Mouse (Mus musculus) adrenal gland, adult (tissue): Measurements from ENCODE around the gene Gid4.
"Not testable (repeated sequence)": the region's sequence is repeated elsewhere in the genome, so short reads cannot be mapped to it uniquely, and the experiment has no call there.

Experiments
- DNase-seq, 2 experiments: peaks; one replicate each; pipeline ENCODE4 v3.0.0; 2022 to 2023; ENCODE audit warnings: low spot score in 1 of 2; ENCODE audit not compliant: inconsistent age in 2 of 2

Gid4 gene

DNA sequence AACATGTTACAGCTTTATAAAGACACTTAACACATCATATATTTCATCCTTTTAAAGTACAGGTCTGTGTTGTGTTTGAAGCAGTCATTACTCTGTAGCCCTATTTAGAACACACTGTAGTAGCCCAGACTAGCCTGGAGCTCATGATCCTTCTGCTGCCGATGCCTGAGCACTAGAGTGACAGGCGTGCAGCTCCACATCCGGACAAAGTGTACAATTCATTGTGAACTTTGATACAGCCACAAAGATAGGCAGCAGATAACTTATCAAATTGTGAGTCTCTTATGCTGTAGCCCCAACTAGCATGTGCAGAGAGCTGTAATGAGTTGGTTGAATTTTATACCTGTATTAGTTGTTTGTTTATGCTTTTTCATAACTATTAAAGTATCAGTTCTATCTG, 10.7 kb downstream of the Gid4 start:
- DNase-seq = no peak

DNA sequence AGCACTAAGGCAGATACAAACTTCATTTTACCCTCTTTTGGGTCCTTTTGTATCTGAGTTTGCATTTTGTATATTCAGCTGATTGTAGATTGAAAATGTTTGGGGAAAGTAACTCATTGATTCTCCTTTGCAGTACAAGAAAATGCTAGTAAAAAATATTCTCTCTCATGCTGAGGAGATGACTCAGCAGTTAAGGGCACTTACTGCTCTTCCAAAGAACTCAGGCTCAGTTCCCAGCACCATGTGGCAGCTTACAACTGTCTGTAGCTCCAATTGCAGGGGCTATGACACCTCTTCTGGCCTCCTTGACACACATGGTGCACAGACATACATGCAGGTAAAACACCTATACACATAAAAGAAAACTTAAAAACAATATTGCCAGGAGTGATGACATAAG, 16.6 kb downstream of the Gid4 start:
- DNase-seq = no peak

DNA sequence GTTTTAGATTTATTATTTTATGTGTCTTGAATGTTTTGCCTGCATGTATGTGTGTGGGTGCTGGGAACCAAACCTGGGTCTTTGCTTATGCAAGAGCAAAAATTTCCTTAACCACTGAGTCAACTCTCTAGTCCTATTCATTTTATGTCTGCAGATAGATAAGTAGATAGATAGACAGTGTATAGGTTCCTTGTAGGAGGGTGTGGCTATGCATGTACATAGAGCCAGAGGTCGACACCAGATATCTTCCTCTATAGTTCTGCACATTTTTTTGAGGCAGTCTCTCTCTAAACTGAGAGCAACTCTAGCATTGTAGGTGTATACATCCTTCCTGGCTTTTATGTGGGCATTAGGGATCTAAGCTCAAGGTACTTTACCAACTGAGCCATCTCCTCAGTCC, 18.2 kb downstream of the Gid4 start:
- DNase-seq = no peak

DNA sequence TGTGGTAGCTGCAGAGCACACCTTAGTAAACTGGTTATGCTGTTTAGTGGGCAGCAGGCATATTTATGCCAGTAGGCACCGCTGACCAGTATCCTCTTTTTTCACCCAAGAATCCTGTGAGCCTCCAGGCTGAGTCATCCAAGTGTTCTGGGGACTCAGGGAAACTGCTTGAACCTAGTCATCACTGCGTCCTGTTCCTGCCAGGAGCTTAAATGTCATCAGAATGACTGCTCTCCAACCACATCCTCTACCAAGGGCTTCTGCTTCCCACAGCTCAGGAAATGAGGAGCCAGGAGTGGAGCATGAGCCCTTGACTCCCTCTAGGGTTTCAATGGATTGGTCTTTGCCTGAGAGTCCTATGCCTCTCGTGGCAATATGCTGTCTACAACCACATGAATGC, 19.7 kb downstream of the Gid4 start:
- DNase-seq = peak; percentile 73 to 76

DNA sequence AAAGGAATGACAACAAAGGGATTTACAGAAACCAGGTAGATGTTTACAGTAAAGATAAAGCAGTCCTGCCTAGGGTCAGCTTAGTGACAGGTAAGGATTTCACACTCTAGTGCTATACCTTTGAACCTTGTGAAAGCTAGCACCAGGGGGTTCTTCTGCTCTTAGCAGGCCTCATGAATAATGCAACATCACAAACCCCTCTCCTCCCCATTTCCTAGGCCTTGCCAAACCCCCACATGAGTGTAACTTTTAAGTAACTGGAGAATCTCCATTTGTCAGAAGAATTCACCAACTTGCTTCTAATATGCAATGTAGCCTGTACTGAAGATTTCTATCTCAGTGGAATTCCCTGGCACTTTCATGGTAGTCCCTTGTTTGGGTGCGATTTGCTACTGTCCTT, 22.7 kb downstream of the Gid4 start:
- DNase-seq = not testable (repeated sequence)

DNA sequence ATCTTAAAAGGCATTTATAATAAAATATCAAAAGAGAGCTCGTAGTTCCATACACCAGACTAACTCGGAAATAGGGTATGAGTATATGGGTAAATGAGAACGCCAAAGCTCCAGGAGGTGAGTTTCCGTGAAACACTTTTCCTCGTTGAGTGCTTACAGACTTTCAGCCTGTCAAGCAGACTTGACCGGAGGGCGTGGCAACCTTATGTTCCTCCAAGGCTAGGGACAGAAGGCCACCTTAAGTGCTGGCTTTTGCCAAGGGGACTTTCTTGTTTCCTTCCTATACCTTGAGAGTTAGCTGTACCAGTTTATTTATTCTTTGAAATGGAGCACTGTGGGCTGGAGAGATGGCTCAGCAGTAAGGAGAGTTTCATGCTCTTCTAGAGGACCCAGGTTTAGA, 23.2 kb downstream of the Gid4 start:
- no peak for DNase-seq

DNA sequence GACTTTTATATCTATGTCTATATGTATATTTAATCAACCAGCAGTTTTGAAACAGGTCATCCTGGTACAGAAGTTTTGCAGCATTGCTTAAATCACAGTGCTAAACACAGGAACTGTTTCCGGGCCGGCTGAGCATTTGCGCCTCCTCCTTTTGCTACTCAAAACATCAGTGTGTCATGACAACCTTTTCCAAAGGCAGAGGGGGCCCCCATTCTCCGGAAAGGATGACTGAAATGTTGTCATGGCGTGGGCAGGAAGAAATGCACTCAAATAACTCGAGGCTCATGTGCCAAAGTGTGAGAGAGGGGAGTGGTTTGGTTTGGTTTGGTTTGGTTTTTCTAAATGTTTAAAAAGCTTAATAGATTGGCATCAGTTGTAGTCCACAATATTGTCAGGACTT, 26.0 kb downstream of the Gid4 start:
- DNase-seq = no peak

DNA sequence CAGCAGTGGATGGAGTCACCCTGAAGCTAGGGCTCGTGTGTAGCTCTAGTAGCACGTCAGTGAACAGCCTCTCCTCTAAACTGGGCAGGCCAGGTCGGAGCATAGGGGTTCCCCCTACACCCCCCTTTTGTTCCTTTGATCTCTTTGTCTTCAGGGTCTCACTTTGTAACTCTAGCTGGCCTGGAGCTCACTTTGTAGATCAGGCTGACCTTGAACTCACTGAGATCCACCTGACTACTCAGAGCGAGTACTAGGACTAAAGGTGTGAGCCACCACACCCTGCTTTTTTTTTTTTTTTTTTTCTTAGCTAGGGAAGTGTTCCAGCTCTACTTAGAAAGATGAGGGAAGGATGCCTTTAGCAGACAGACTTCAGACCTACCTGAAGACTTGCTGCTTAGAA, 27.1 kb downstream of the Gid4 start:
- DNase-seq = no peak

DNA sequence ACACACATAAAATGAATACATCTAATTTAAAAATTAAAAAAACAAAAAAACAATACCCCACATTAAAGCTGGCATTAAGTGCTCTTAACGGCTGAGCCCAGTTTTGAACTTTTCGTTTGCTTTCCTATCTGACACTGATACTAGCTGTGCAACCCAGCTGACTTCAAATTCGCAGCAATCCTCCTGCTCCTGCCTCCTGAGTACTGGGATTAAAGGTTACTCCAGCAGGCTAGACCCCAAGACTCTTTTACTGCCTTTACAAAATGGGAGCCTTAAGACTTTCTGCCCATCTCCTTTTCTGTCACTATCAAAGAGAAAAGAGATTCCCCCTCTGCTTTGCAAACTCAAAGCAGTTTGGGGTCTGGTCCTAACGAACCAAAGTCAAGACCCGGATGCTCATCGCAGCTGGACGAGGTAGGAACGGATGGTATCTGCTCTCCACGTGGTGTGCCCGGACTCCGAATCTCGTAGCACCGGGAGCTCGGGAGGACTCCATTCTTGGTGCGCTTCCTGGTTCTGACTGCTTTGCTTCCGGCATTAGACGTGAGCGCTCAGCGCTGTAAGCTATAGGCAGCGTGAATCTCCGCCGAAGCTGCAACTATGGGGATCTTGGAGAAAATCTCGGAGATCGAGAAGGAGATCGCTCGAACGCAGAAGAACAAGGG, 37.3 kb downstream of the Gid4 start, which contains the start of gene Drg2:
Gene Drg2 (plus strand): TSS at position 512 of the 665 bp plus-strand sequence.
- peak; percentile 88 to 96 for DNase-seq

DNA sequence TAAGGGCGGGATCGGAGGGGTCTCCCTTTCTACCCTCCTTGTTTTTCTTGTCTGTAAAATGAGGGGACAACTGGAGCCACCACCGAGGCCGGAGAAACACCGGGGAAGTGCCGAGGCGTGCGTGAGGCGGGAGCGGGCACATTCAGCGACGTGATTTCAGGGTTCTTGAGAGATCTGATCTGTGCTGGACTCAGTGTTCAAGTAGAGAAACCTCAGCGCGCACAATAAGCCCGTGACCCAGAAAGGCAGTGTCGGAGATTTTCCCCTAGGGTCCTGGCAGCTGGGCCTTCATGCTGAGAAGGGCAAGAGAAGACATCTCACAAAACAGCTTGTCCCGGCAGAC, 37.8 kb downstream of the Gid4 start:
- no peak for DNase-seq

DNA sequence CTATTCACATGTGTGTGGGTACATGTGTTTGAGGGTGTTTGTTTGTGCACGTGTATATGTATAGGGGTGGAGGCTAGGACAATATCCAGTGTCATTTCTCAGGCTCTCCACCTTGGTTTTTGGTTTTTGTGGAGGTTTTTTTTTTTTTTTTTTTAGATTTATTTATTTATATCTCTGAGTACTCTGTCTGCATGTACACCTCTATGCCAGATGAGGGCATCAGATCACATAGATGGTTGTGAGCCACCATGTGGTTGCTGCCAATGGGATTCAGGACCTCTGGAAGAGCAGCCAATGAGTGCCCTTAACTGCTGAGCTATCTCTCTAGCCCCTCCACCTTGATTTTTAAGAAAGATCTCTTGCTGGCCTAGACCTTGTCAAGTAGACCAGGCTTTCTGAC, 41.0 kb downstream of the Gid4 start:
- DNase-seq = no peak

DNA sequence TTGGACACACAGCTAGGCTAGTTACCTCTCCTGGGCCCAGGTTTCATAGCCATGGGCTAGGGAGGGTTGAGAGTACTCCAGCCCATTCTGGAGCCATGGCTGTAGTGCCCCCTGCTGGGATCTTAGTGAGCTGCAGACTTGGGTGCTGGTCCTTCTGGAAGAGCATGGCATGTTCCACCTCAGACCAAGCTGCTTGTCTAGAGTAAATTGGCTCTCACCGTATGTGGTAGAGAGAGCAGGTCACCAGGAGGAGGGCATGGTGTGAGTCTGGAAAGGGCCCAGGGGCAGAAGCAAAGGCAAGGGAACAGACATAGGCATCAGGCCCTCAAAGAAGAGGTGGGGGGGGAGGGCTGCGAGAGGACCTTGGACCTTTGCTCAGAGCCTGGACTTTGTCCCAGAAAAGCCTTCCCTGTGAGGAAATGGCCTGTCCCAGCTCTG, 49.0 kb downstream of the Gid4 start:
- peak; percentile 22 to 76 for DNase-seq

DNA sequence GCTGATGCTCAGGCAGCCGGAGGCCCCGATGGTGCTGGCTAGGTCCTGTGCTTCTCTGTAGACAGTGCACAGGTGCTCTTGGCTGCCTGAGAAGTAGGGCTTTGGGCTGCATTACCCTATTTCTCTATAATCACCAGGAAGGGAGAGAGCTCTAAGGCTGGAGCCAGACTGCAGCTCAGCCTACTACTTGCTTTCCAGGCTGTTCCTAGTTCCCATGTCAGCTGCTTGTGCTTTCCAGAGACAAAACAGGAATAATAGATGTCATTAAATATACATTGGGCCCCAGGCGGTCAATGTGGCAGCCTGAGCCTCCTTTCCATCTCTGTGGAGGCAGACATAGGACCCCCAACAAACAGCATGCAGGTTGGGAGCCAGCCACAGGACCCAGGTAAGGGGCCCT, 52.1 kb downstream of the Gid4 start, which contains the start of gene Myo15:
Gene Myo15 (plus strand): TSS at position 301 of the 400 bp plus-strand sequence.
- DNase-seq = no peak

DNA sequence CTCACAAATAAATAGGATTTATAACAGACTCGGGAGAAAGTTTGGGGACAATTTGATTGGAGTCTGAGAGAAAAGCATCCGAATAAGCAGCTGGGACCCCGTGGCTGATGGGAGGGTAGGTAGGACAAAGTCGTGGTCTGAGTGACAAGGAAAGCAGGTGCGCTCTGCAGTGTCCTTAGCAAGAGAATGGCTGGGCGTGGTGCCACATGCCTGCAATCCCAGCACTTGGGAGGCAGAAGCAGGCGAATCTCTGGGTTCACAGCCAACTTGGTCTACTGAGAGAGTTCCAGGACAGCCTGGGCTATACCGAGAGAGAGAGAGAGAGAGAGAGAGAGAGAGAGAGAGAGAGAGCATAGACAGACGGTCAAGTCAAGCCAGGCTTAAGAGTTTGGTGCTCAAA, 53.8 kb downstream of the Gid4 start:
- DNase-seq = no peak

DNA sequence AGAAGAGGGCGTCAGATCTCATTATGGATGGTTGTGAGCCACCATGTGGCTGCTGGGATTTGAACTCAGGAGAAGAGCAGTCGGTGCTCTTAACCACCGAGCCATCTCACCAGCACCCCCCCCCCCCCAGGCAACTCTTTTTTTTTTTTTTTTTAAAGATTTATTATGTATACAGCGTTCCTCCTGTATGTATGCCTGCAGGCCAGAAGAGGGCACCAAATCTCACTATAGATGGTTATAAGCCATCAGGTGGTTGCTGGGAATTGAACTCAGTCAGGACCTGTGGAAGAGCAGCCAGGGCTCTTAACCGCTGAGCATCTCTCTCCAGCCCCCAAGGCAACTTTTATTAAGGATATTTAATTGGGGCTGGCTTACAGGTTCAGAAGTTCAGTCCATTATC, 57.6 kb downstream of the Gid4 start:
- DNase-seq = no peak

DNA sequence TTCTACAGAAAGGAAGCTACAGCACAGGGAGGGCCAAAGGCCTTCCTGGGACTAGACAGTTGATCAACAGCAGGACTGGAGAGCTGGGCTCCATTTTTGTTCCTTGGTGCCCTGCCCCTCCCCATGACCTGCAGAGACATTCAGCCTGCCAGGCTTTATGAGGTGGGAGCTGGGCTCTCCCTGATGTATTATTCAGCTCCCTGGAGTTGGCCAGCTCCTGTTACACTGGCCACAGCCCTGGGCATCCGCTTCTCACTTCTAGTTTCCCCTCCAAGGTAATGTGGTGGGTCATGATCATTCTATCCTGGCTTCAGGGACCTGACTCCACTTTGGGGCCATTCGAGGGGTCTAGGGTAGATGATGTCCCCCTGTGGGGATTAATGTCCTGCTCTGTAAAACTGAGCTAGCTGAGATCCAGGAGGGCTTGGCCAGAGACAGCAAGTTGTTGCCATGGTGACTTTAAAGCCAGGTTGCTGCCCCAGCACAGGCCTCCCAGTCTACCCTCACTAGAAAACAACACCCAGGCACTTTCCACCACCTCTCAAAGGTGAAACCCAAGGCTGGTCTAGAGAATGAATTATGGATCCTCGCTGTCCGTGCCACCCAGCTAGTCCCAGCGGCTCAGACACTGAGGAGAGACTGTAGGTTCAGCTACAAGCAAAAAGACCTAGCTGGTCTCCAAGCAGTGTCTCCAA, 58.9 kb downstream of the Gid4 start:
- no peak for DNase-seq

DNA sequence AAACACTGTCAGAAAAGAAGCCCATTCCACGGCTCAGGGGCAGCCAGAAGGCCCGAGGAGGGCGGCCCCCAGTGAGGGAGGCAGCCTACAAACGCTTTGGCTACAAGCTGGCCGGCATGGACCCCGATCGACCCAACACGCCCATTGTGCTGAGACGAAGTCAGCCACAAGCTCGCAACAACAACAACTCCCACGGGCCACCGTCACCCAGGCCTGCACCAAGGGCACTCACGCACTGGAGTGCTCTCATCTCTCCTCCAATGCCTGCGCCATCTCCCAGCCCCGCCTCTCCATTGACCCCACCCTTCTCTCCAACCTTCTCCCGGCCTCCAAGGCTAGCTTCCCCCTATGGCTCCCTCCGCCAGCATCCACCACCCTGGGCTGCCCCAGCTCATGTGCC, 61.2 kb downstream of the Gid4 start:
- DNase-seq = peak; percentile 21 to 68

DNA sequence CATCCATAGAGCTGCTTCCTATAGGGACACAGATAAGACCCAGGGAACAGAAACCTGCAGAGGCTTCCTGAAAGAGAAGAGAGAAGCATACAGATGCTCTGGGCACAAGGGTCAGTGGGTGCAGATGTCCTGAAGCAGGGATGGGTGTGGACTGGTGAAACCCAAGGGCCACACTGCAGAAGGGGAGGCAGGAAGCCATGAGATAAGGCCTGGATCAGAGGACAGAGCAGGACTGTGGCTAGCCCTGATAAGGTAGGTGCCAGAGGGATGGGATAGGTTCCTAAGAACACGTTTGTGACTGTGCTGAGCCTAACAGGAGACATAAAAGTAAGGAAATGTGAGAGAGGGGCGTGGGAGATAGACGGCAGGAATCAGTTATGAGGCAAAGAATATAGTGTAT, 69.3 kb downstream of the Gid4 start:
- no peak for DNase-seq

DNA sequence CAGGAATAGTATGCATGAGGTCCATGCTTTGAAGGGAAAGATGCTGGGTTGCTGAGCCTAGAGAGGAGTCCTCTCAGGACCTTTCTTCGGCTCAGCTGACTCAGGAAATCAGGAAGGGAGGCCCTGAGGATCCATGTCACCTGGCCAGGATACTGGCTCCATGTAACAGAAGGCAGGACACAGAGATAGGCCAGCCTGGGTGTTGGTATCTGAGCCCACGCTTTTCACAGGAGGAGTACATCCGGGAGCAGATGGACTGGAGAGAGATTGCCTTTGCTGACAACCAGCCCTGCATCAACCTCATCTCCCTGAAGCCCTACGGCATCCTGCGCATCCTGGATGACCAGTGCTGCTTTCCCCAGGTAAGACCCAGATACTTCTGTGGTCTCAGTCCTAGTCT, 75.8 kb downstream of the Gid4 start:
- DNase-seq = no peak

DNA sequence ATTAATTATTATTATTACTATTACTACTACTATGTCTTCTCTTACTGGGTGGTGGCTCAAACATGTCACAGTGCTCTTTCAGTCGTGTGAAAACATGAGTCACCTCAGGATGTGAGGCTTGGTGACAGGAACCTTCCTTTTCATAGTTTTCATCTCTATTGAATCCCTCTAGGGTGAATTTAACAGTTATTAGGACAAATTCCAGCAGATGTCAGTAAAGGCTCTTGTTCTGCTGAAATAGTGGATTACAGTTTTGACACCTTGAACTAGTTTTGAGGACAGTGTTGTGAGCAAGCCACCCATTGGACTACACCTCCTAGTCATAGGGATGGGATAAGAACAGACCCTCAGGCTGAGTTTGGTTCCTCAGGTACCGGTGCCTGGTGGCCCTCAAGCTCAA, 78.7 kb downstream of the Gid4 start:
- no peak for DNase-seq
